Comparison of ENCODE assay signal across 8 mouse cellular contexts in the genomic region with DNA sequence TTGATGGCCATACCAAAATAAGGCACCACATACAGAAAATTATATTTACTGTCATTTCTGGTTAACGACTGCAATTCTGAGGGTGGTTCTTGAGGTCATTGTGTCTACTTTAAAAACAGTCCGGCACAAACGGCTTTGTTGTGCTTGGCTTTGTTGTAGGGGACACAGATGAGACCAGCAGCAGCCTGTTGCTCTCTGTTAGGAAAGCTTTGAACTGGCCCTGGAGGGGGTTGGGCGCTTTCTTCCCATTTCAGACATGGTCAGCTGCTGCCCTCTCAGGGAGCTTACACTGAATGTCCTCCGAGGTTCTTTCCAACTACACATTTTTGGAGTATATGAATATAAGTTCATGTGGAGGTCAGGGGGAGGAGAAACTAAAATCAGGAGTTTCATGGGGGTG.
DNase-seq lines count a peak whose midpoint lies in the region; ATAC-seq lines count a peak whose summit lies in the region.

No protein-coding gene starts in this region.

- H3K9ac ChIP-seq in forebrain, embryonic 16.5 days (replicated peaks; ENCODE audit: low read depth, low read length), result no peak overlapping the region
- H3K9ac ChIP-seq in embryonic facial prominence, embryonic 12.5 days, result no peak overlapping the region
- H3K9ac ChIP-seq in hindbrain, embryonic 14.5 days, result no peak overlapping the region
- no peak overlapping the region for H3K9ac ChIP-seq in lung, embryonic 15.5 days
- no peak overlapping the region for H3K9ac ChIP-seq in stomach, embryonic 16.5 days (ENCODE audit: low read length)

- peak overlapping the region; percentile 63 for H3K27ac ChIP-seq in forebrain, embryonic 10.5 days
- no peak overlapping the region for H3K27ac ChIP-seq in forebrain, embryonic 16.5 days (ENCODE audit: low read length)
- peak overlapping the region; percentile 84 for H3K27ac ChIP-seq in embryonic facial prominence, embryonic 12.5 days
- H3K27ac ChIP-seq in hindbrain, embryonic 14.5 days, result no peak overlapping the region
- peak overlapping the region; percentile 49; the same call in 1 of the 2 replicates for H3K27ac ChIP-seq in lung, embryonic 15.5 days
- H3K27ac ChIP-seq in stomach, embryonic 16.5 days (ENCODE audit: low read length), result peak overlapping the region; percentile 83

- no peaks in the 10 kb centered on the region for H3K27me3 ChIP-seq in forebrain, embryonic 10.5 days (ENCODE audit: poor library complexity, severe bottlenecking)
- no peaks in the 10 kb centered on the region for H3K27me3 ChIP-seq in forebrain, embryonic 16.5 days (replicated peaks; ENCODE audit: control insufficient read depth, insufficient read depth, low read length)
- H3K27me3 ChIP-seq in embryonic facial prominence, embryonic 12.5 days, result no peaks in the 10 kb centered on the region
- H3K27me3 ChIP-seq in hindbrain, embryonic 14.5 days (ENCODE audit: control insufficient read depth, insufficient read depth, low read length), result no peaks in the 10 kb centered on the region
- no peaks in the 10 kb centered on the region for H3K27me3 ChIP-seq in lung, embryonic 15.5 days
- H3K27me3 ChIP-seq in stomach, embryonic 16.5 days (ENCODE audit: control insufficient read depth, insufficient read depth, low read length), result no peaks in the 10 kb centered on the region

- peaks cover 34% of the 10 kb centered on the region for H3K4me1 ChIP-seq in forebrain, embryonic 10.5 days
- H3K4me1 ChIP-seq in forebrain, embryonic 16.5 days (replicated peaks; ENCODE audit: control insufficient read depth, insufficient read depth, low read length), result peaks cover 7% of the 10 kb centered on the region
- H3K4me1 ChIP-seq in embryonic facial prominence, embryonic 12.5 days, result peaks cover 34% of the 10 kb centered on the region
- no peaks in the 10 kb centered on the region for H3K4me1 ChIP-seq in hindbrain, embryonic 14.5 days (replicated peaks; ENCODE audit: control insufficient read depth, insufficient read depth, low read length)
- peaks cover 25% of the 10 kb centered on the region for H3K4me1 ChIP-seq in lung, embryonic 15.5 days
- H3K4me1 ChIP-seq in stomach, embryonic 16.5 days (ENCODE audit: control insufficient read depth, insufficient read depth, low read length), result peaks cover 21% of the 10 kb centered on the region

- DNase-seq in forebrain, embryonic 10.5 days (ENCODE audit: extremely low spot score, low spot score), result peak; percentile 34
- DNase-seq in 3T3-L1 (ENCODE audit: low read depth, low spot score), result peak; percentile 40
- peak; percentile 36 for DNase-seq in hindbrain, embryonic 14.5 days (ENCODE audit: low spot score)
- DNase-seq in cerebellum, adult 9-10 months, result no peak

- no peak for ATAC-seq in forebrain, embryonic 16.5 days
- ATAC-seq in embryonic facial prominence, embryonic 12.5 days (ENCODE audit: insufficient number of reproducible peaks, insufficient read depth, low FRiP score, low TSS enrichment), result no peak
- no peak for ATAC-seq in hindbrain, embryonic 14.5 days (ENCODE audit: low FRiP score)
- peak; percentile 76 for ATAC-seq in lung, embryonic 15.5 days (ENCODE audit: borderline replicate concordance, extremely low read depth, low FRiP score, low TSS enrichment)
- ATAC-seq in stomach, embryonic 16.5 days (ENCODE audit: insufficient read depth, low FRiP score), result peak; percentile 61; the same call in 1 of the 2 replicates

- WGBS in forebrain, embryonic 10.5 days, result 10% methylated on average over 5 of the region's 5 CpGs
- 12% methylated on average over 5 of the region's 5 CpGs for WGBS in forebrain, embryonic 16.5 days
- 12% methylated on average over 5 of the region's 5 CpGs for WGBS in embryonic facial prominence, embryonic 12.5 days
- 4% methylated on average over 5 of the region's 5 CpGs for WGBS in hindbrain, embryonic 14.5 days
- 14% methylated on average over 5 of the region's 5 CpGs for WGBS in lung, embryonic 15.5 days
- 14% methylated on average over 5 of the region's 5 CpGs for WGBS in stomach, embryonic 16.5 days

- no peaks in the 10 kb centered on the region for H3K9me3 ChIP-seq in forebrain, embryonic 10.5 days
- H3K9me3 ChIP-seq in forebrain, embryonic 16.5 days (ENCODE audit: control insufficient read depth, low read length), result no peaks in the 10 kb centered on the region
- H3K9me3 ChIP-seq in embryonic facial prominence, embryonic 12.5 days, result no peaks in the 10 kb centered on the region
- H3K9me3 ChIP-seq in hindbrain, embryonic 14.5 days (ENCODE audit: control insufficient read depth, low read length), result no peaks in the 10 kb centered on the region
- no peaks in the 10 kb centered on the region for H3K9me3 ChIP-seq in lung, embryonic 15.5 days
- no peaks in the 10 kb centered on the region for H3K9me3 ChIP-seq in stomach, embryonic 16.5 days (replicated peaks; ENCODE audit: control insufficient read depth, low read length)

- no peak overlapping the region for H3K4me3 ChIP-seq in forebrain, embryonic 10.5 days
- no peak overlapping the region for H3K4me3 ChIP-seq in forebrain, embryonic 16.5 days (replicated peaks; ENCODE audit: low read length)
- H3K4me3 ChIP-seq in embryonic facial prominence, embryonic 12.5 days, result no peak overlapping the region
- H3K4me3 ChIP-seq in hindbrain, embryonic 14.5 days (replicated peaks; ENCODE audit: low read length), result no peak overlapping the region
- no peak overlapping the region for H3K4me3 ChIP-seq in lung, embryonic 15.5 days
- H3K4me3 ChIP-seq in stomach, embryonic 16.5 days (replicated peaks; ENCODE audit: low read length), result no peak overlapping the region

- no peaks in the 10 kb centered on the region for H3K36me3 ChIP-seq in forebrain, embryonic 10.5 days (replicated peaks)
- H3K36me3 ChIP-seq in forebrain, embryonic 16.5 days (ENCODE audit: control insufficient read depth, insufficient read depth), result no peaks in the 10 kb centered on the region
- H3K36me3 ChIP-seq in embryonic facial prominence, embryonic 12.5 days, result no peaks in the 10 kb centered on the region
- no peaks in the 10 kb centered on the region for H3K36me3 ChIP-seq in hindbrain, embryonic 14.5 days (replicated peaks; ENCODE audit: control insufficient read depth, insufficient read depth)
- no peaks in the 10 kb centered on the region for H3K36me3 ChIP-seq in lung, embryonic 15.5 days
- H3K36me3 ChIP-seq in stomach, embryonic 16.5 days (ENCODE audit: control insufficient read depth, insufficient read depth, low read length), result no peaks in the 10 kb centered on the region

- H3K4me2 ChIP-seq in forebrain, embryonic 16.5 days (ENCODE audit: low read length), result no peak overlapping the region
- H3K4me2 ChIP-seq in embryonic facial prominence, embryonic 12.5 days (replicated peaks), result no peak overlapping the region
- H3K4me2 ChIP-seq in hindbrain, embryonic 14.5 days (replicated peaks), result no peak overlapping the region
- no peak overlapping the region for H3K4me2 ChIP-seq in lung, embryonic 15.5 days
- H3K4me2 ChIP-seq in stomach, embryonic 16.5 days (ENCODE audit: low read depth, low read length), result no peak overlapping the region

Comparison
In these comparisons a context has a peak if more than half of its experiments do, and no peak if none do; other contexts are left out.
1. H3K27ac ChIP-seq: peak in forebrain, embryonic 10.5 days (single experiment), embryonic facial prominence, embryonic 12.5 days (single experiment), lung, embryonic 15.5 days (single experiment) and stomach, embryonic 16.5 days (single experiment); none in forebrain, embryonic 16.5 days (single experiment) and hindbrain, embryonic 14.5 days (single experiment).
2. ATAC-seq: peak in lung, embryonic 15.5 days (single experiment) and stomach, embryonic 16.5 days (single experiment); none in forebrain, embryonic 16.5 days (single experiment), embryonic facial prominence, embryonic 12.5 days (single experiment) and hindbrain, embryonic 14.5 days (single experiment).